Mouse (Mus musculus): ENCODE results near the gene Tmem120b.
"Not testable (repeated sequence)": the region's sequence is repeated elsewhere in the genome, so short reads cannot be mapped to it uniquely, and the experiment has no call there.

The Tmem120b gene

GRCm38 (mm10) chr5:123057366-123058250 is 10.6 kb upstream of the Tmem120b start:
- DNase-seq (ENCODE audit: low spot score) = peak; percentile 100

GRCm38 (mm10) chr5:123058251-123059102 is 9.7 kb upstream of the Tmem120b start:
- no peak for DNase-seq (ENCODE audit: low spot score)

- peak; percentile 62 for DNase-seq (ENCODE audit: low spot score)
Measured at GRCm38 (mm10) chr5:123059757-123060520, 8.3 kb upstream of the Tmem120b start.

- DNase-seq (ENCODE audit: low spot score) = no peak
Measured at GRCm38 (mm10) chr5:123060706-123061401, 7.4 kb upstream of the Tmem120b start.

- not testable (repeated sequence) for DNase-seq (ENCODE audit: low spot score)
Measured at GRCm38 (mm10) chr5:123061402-123061749, 6.8 kb upstream of the Tmem120b start.

- no peak for DNase-seq (ENCODE audit: low spot score)
Measured at GRCm38 (mm10) chr5:123063141-123063540, 5.1 kb upstream of the Tmem120b start.

- peak; percentile 86 for DNase-seq (ENCODE audit: low spot score)
Measured at GRCm38 (mm10) chr5:123064207-123064606, 4.0 kb upstream of the Tmem120b start.

- peak; percentile 73 for DNase-seq (ENCODE audit: low spot score)
Measured at GRCm38 (mm10) chr5:123067395-123067995, 720 bp upstream of the Tmem120b start.

- no peak for DNase-seq (ENCODE audit: low spot score)
Measured at GRCm38 (mm10) chr5:123068714-123069113, 499 bp downstream of the Tmem120b start.

- DNase-seq (ENCODE audit: low spot score) = peak; percentile 89
Measured at GRCm38 (mm10) chr5:123075576-123076418, 7.6 kb downstream of the Tmem120b start.

GRCm38 (mm10) chr5:123076419-123077281 is 8.4 kb downstream of the Tmem120b start:
- DNase-seq (ENCODE audit: low spot score) = peak; percentile 65

GRCm38 (mm10) chr5:123079568-123079967 is 11.4 kb downstream of the Tmem120b start:
- no peak for DNase-seq (ENCODE audit: low spot score)

GRCm38 (mm10) chr5:123080041-123080440 is 11.8 kb downstream of the Tmem120b start:
- no peak for DNase-seq (ENCODE audit: low spot score)

GRCm38 (mm10) chr5:123080510-123080909 is 12.3 kb downstream of the Tmem120b start:
- DNase-seq (ENCODE audit: low spot score) = no peak

GRCm38 (mm10) chr5:123083340-123084050 is 15.3 kb downstream of the Tmem120b start:
- DNase-seq (ENCODE audit: low spot score) = no peak

GRCm38 (mm10) chr5:123086501-123086900 is 18.3 kb downstream of the Tmem120b start:
- DNase-seq (ENCODE audit: low spot score) = no peak

GRCm38 (mm10) chr5:123088784-123089183 is 20.6 kb downstream of the Tmem120b start:
- no peak for DNase-seq (ENCODE audit: low spot score)

- peak; percentile 22 for DNase-seq (ENCODE audit: low spot score)
Measured at GRCm38 (mm10) chr5:123090560-123091306, 22.5 kb downstream of the Tmem120b start.
